Comparison of ENCODE assay signal across 15 mouse cellular contexts in the genomic region with DNA sequence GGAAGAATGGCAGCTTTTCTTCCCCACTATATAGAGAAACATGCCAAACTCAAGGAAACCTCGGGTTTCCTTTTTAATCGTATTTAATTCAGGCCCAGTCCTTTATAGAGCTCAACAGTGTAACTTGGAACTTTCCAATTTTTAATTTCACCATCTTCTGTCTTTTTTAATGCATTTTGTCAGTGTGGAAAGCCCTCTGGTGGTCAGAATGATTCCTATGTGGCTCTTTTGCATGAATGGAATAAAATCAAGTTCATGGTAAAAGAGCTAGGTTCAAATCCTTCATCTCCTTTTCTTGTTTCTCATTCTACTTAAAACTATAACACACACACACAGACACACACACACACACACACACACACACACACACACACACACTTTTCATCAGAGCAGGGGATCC.
DNase-seq lines count a peak whose midpoint lies in the region; ATAC-seq and TF ChIP-seq lines count a peak whose summit lies in the region.
"Had no signal": no experiment of that assay in that cellular context is flagged by ENCODE, and none has a peak within 500 bp of the region (broad histone marks: within the 10 kb centered on the region; RNA-seq: fewer than 3 reads in every experiment).

No protein-coding gene starts in this region.

- H3K27ac ChIP-seq in hindbrain, postnatal 0 days: no peak overlapping the region
- H3K27ac ChIP-seq in hindbrain, embryonic 11.5 days (ENCODE audit: low read depth, low read length): no peak overlapping the region
- H3K27ac ChIP-seq: embryonic facial prominence, embryonic 12.5 days; macrophage; midbrain, embryonic 15.5 days; neural tube, embryonic 12.5 days had no signal

- WGBS in hindbrain, postnatal 0 days: 78% methylated on average over 2 of the region's 2 CpGs
- WGBS in hindbrain, embryonic 11.5 days: 95% methylated on average over 2 of the region's 2 CpGs

- intact Hi-C loops in left cerebral cortex, postnatal 14 days (cut with DNase I): loop anchor here (5.0 to 10.0 kb wide), 2 partner anchors 130 to 457 kb away; a partner anchor contains a TSS

- H3K9ac ChIP-seq in hindbrain, postnatal 0 days (replicated peaks; ENCODE audit: low read length): no peak overlapping the region
- H3K9ac ChIP-seq in hindbrain, embryonic 11.5 days (ENCODE audit: low read depth, low read length): no peak overlapping the region
- H3K9ac ChIP-seq: embryonic facial prominence, embryonic 12.5 days; heart, embryonic 12.5 days; midbrain, embryonic 15.5 days; neural tube, embryonic 12.5 days had no signal

- TF ChIP-seq CTCF in hindbrain, postnatal 0 days (IDR thresholded peaks at IDR 0.05; ENCODE audit: low read depth): peak; percentile 51

- H3K4me3 ChIP-seq in hindbrain, postnatal 0 days (ENCODE audit: low read length): no peak overlapping the region
- H3K4me3 ChIP-seq in hindbrain, embryonic 11.5 days (ENCODE audit: low read depth, low read length): no peak overlapping the region
- H3K4me3 ChIP-seq: embryonic facial prominence, embryonic 12.5 days; heart, embryonic 12.5 days; midbrain, embryonic 15.5 days; neural tube, embryonic 12.5 days had no signal

- DNase-seq in hindbrain, postnatal 0 days (ENCODE audit: low spot score): peak; percentile 44
- no peak for DNase-seq in hindbrain, embryonic 11.5 days (ENCODE audit: low spot score)
- DNase-seq in left cerebral cortex, postnatal 14 days (ENCODE audit: low spot score in 2 of 2): peak; percentile 7 to 10
- no peak for DNase-seq in left cerebral cortex, adult 8-10 months (ENCODE audit: low spot score in 2 of 2)
- peak; percentile 69 for DNase-seq in 3T3-L1 (ENCODE audit: low read depth, low spot score)
- peak; percentile 70 for DNase-seq in NIH3T3 (ENCODE audit: low read depth)
- DNase-seq in cerebellum, adult 18-20 months: no peak
- DNase-seq: cerebellum, adult 11 months; gastrocnemius, postnatal 36 days had no signal

- ATAC-seq in hindbrain, postnatal 0 days: no peak
- no peak for ATAC-seq in hindbrain, embryonic 11.5 days (ENCODE audit: low FRiP score)
- ATAC-seq: inflammation-experienced regulatory T-cells, adult 6 months; midbrain, embryonic 15.5 days had no signal

- H3K4me2 ChIP-seq in hindbrain, postnatal 0 days (ENCODE audit: low read depth, low read length): no peak overlapping the region
- H3K4me2 ChIP-seq in hindbrain, embryonic 11.5 days (replicated peaks; ENCODE audit: low read depth, low read length): no peak overlapping the region
- H3K4me2 ChIP-seq: embryonic facial prominence, embryonic 12.5 days; heart, embryonic 12.5 days; midbrain, embryonic 15.5 days; neural tube, embryonic 12.5 days had no signal

- H3K9me3 ChIP-seq in hindbrain, postnatal 0 days (ENCODE audit: low read length): no peaks in the 10 kb centered on the region
- H3K9me3 ChIP-seq in hindbrain, embryonic 11.5 days (ENCODE audit: control insufficient read depth, low read length): no peaks in the 10 kb centered on the region
- H3K9me3 ChIP-seq: embryonic facial prominence, embryonic 12.5 days; heart, embryonic 12.5 days; midbrain, embryonic 15.5 days; neural tube, embryonic 12.5 days had no signal

- H3K4me1 ChIP-seq in hindbrain, postnatal 0 days (ENCODE audit: insufficient read depth, low read length): peaks cover 26% of the 10 kb centered on the region
- H3K4me1 ChIP-seq in hindbrain, embryonic 11.5 days (replicated peaks; ENCODE audit: control insufficient read depth, insufficient read depth, low read length): 0 out of 2 replicates have a peak, but pooled peaks cover 4% of the 10 kb centered on the region

- H3K27me3 ChIP-seq in hindbrain, postnatal 0 days (ENCODE audit: insufficient read depth, low read length): no peaks in the 10 kb centered on the region; the same call in 1 of the 2 replicates
- no peaks in the 10 kb centered on the region; the same call in 1 of the 2 replicates for H3K27me3 ChIP-seq in hindbrain, embryonic 11.5 days (ENCODE audit: control insufficient read depth, insufficient read depth, low read length)

- H3K36me3 ChIP-seq in hindbrain, postnatal 0 days (ENCODE audit: insufficient read depth, low read length): no peaks in the 10 kb centered on the region
- no peaks in the 10 kb centered on the region for H3K36me3 ChIP-seq in hindbrain, embryonic 11.5 days (ENCODE audit: control insufficient read depth, insufficient read depth, low read length)
- H3K36me3 ChIP-seq: embryonic facial prominence, embryonic 12.5 days; heart, embryonic 12.5 days; midbrain, embryonic 15.5 days; neural tube, embryonic 12.5 days had no signal

Comparison
In these comparisons a context has a peak if more than half of its experiments do, and no peak if none do; other contexts are left out.
1. DNase-seq: peak in hindbrain, postnatal 0 days (single experiment), left cerebral cortex, postnatal 14 days (2 of 2), 3T3-L1 (single experiment) and NIH3T3 (single experiment); none in hindbrain, embryonic 11.5 days (single experiment), left cerebral cortex, adult 8-10 months (0 of 2) and cerebellum, adult 18-20 months (0 of 2).